Mouse (Mus musculus) spleen, postnatal 14 days (tissue): ENCODE measurements around the gene Cfap61.

Experiments used
- DNase-seq, 2 experiments: peaks; one replicate each; pipeline ENCODE4 v3.0.0; 2021 to 2022; ENCODE audit warnings: low spot score in 2 of 2

Cfap61 gene

DNA sequence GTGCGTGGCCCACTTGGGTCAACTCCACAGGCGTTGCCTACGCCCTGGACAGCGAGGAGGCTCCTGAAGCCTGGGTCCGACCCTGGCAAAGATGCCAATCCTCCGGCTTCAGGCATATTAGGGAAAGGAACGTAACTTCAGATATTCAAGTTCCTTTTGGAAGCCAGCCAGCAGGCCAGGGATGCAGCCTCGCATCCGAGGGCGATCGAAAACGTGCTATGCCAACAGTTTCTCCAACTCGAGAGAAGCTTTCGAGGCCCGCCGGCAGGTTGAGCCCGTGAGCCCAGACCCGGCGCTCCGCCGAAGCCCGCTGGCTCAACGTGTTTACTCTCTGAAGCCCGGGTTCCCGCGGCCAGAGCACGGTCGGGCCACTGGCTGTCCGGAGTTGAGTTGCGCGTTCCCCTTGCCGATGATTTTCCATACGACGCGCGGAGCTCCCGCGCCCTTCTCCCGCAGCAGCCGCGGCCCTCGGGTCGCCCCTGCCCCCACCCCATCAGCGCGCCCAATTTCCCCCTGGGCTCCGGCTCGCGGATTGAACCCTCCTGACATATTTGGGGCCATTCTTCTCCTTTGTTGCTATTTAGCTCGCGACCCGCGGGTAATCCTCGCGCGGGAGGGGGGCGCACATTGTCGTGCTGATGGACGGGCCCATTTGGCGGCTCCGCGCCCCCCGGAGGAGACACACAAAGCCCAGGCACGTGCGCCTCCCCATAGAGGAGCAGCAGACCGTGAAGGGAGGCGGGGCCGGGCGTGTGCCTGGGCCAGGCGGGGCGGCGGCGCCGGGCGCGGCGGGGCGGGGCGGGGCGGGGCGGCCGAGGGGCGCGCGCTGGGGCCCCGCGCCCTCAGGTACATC is 286.7 kb downstream of the Cfap61 start, which contains the start of gene Insm1:
Gene Insm1, plus strand, starts transcription at position 846 of the 853 bp plus-strand sequence.
- DNase-seq: peak in 1 of 2 experiments; percentile 6

DNA sequence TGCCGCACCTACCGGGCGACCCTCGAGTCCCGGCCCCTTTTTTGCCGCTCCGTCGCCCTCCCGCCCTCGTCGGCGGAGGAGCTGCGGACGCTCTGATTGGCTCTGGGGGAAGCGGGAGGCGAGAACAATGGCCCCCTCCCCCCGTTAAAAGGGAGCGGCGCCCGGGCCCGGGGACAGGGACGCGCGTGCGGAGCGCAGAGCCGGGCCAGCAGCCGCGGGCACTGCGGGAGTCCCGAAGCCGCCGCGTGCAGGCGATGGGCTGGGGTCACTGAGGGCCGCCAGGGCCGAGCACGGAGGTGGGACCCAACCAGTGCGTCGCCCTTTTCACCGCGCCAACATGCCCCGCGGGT is 287.3 kb downstream of the Cfap61 start:
- no peak for DNase-seq

GRCm38 (mm10) chr2:146222279-146223175 is 287.9 kb downstream of the Cfap61 start:
- no peak for DNase-seq

DNA sequence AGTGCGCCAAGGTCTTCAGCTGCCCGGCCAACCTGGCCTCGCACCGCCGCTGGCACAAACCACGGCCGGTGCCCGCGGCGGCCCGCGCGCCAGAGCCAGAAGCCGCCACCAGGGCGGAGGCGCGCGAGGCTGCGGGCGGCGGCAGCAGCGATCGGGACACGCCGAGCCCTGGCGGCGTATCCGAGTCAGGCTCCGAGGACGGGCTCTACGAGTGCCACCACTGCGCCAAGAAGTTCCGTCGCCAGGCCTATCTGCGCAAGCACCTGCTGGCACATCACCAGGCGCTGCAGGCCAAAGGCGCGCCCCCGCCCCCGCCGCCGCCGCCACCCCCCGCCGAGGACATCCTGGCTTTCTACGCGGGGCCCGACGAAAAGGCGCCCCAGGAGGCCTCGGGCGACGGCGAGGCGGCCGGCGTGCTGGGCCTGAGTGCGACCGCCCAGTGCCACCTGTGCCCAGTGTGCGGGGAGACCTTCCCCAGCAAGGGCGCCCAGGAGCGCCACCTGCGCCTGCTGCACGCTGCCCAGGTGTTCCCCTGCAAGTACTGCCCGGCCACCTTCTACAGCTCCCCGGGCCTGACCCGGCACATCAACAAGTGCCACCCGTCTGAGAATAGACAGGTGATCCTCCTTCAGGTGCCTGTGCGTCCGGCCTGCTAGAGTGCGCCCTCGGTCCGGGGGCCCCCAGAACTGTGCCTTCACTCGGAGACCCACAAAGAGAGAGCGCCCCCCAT is 288.8 kb downstream of the Cfap61 start:
- DNase-seq: no peak

- DNase-seq: no peak
These were observed 289.6 kb downstream of the Cfap61 start for GRCm38 (mm10) chr2:146224141-146224540.

DNA sequence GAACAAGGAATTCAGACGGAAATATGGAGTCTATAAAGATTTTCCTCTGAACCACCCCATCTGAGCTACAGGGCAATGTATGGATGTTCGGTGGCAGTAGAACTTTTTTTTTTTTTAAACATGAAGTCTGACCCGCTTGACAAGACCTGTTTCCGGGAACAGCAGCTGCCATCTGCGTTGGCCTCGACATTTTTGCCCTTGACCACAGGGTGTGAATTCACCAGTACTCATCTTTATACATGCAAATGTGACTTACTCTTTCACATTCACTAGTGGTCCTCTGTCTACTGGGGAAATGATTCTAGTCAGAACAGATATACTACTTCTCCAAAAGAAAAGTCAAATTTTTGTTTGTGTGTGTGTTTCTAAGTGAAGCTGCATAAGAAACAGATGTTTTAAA is 291.2 kb downstream of the Cfap61 start:
- no peak for DNase-seq

DNA sequence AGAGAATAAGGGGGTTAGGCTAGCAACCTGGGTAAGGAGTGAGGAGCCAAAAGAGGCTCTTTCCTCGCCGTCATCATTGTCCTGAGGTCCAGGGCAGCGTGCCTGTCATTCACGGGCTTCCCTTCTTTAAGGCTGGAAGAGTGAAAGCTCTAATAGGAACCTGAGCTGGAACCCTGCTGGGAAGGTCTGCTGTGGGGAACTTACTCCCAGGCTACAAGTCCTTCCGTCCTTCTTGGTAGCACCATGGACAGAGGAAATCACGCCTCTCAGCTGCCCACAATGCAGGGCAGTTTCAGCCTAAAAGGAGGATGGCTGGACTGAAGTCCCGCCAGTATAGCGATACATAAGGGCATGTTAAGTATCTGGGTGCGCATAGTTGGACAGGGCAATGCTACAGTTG is 291.9 kb downstream of the Cfap61 start:
- peak in 1 of 2 experiments; percentile 8 for DNase-seq

- DNase-seq: no peak
These were observed 293.1 kb downstream of the Cfap61 start for GRCm38 (mm10) chr2:146227646-146228045.

DNA sequence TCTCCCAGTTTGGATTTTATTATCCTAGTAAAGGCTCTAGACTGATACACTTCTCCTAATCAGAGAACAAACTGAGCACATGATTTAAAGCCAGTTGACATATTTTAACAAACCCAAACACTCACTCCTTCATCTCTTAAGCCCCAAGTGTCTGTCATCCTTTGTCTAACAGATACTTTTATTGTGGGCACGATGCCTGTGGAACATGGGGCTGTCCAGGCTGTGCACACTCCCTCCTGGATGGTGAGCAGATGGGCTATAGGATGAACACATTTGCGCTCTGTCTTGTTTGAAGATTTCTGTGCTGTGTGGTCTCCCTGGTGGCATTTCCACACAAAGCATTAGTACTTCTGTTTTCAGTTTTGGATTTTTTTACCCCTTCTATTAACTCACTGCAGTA is 293.9 kb downstream of the Cfap61 start:
- no peak for DNase-seq

- no peak for DNase-seq
These were observed 296.9 kb downstream of the Cfap61 start for GRCm38 (mm10) chr2:146231485-146231884.

GRCm38 (mm10) chr2:146239196-146239747 is 304.7 kb downstream of the Cfap61 start:
- no peak for DNase-seq

DNA sequence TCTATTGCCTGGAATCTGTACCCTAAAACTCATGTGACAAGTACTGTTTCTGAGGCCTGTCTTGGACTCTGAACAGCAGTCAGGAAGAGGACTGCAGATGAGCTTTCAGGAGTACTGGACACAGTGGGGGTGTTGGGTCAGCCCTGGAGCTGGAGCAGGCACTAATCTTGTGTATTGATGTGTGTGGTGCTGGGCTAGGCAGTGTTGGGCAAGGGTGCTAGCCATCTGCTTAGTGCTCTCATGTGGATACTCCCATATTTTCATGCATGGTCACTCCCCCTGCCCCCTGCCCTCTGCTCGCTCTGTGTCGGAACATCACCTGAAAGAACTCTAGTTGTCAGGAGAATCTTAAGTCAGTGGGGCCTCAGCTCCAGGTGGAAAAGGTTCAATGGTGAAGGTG is 309.5 kb downstream of the Cfap61 start:
- DNase-seq: no peak

DNA sequence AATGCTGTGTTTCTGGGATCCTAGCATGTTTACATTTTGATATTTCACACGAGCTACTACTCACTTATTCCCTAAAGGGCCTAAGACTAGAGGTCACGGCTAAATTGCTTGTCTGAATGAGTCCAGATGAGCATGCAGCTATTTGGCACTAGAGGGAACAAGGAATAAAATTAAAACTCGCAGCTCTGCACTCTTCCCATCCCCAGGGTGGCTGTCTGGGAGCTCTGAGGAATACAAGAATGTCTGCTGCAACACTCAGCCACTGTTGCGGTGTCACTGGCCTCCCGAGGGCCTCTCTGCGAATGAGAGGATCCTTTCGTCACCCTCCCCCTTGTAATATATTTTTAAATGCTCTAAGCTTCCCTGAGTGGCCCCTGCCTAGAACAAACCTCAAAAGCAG is 310.8 kb downstream of the Cfap61 start:
- DNase-seq: no peak

DNA sequence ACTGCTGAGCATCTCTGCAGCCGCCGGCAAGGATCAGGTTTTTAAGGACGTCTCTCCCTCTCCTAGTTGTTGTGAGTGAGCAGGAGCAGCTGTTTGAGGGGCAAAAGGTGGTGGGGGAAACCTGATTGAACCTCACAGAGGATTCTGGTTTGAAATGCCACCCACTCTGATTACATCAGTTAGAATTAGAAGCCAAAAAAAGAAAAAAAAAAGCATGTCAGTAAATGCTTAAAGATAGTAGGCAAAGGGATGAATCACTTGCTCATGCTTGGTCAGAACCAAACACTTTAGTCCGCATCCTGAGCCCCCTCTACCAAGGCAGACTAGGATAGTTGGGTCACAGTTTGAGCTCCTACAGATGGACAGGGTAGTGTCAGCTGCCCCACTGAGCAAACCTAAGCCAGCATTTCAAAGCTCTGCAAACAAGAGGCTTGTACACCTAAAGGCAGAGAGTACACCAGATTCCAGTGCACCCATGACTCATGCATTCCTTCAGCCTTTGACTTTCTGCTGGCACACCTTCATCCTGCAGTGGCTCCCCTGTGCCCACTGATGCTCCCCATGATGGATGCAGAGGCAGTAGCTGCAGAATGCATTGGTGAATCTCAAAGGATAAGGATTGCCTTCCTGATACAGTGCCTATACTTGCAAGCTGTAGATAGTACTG is 312.0 kb downstream of the Cfap61 start:
- DNase-seq: no peak

DNA sequence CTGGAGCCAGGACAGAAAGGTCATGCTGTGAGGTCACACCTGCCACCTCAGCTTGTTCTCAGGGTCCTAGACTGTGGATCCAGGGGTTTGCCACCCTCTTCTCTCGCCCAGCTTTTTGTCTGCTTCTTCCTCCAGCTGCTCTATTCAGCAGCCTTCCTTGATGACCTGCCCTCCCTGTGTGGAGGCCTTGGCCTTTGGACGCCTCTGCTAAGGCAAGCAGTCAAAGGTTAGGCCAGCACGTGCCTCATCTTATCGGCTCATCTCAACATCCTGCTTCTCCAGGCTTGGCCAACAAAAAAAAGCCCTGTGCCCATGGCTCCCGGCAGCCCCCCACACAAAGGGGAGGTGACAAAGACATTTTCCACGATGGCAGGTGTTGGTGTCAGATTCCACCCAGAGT is 313.0 kb downstream of the Cfap61 start:
- no peak for DNase-seq

DNA sequence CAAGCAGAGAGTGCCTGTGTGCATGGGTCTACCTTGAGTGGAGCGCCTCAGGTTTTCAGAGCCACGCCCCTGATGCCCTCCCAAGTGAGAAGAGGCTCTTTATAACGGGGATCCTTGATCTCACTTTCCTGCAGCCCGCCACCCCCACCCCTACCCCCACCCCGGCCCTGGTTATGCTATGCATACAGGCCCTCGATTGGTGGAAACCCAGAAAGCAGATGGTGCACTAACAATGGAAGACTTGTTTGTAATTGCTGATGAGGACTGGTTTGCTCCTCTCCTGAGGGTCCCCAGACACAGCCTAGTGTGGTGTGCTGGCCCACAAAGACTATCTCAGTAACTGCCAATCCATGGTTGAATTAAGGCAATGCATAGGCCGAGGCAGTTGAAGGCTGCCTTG is 314.4 kb downstream of the Cfap61 start:
- DNase-seq: no peak

GRCm38 (mm10) chr2:146250236-146250904 is 315.8 kb downstream of the Cfap61 start:
- no peak for DNase-seq

DNA sequence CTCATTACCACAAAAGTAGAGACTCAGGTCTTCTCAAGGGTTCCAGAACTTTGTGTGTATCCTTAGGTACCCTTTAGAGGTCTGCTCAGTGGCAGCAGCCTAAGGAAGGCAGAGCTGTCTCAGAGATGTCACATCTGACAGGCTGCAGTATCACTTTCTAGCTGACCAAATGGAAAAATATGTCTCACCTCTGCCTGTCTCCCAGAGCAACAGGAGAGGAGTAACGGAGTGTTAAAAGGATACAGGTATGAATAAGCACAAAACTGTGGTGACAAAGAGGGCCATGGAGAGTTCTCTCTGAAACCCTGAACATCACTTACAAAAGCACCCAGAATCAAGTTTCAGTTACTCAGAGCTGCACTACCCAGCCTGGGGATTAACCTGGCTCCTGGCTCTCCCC is 319.8 kb downstream of the Cfap61 start:
- DNase-seq: no peak

DNA sequence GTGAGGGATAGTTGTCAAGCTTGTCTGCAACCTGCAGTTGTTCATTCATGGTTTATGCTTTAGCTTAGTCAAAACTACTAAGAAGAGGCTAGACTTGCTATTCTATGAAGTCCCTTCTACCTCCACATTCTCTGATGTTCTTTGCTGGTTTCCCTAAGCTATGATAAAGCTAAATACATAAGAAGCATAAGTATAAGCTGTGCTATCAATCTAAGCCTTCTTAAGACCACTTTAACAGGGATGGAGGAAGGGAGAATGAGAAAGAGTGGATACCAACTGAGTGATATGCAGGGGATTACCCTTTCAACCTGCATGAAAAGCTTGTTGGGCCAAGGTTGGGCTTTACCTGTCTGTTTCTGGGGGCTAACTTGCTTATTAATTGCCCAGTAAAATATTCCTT is 321.1 kb downstream of the Cfap61 start:
- DNase-seq: no peak

- DNase-seq: no peak
These were observed 321.8 kb downstream of the Cfap61 start for GRCm38 (mm10) chr2:146256321-146256875.
